In the genomic region with DNA sequence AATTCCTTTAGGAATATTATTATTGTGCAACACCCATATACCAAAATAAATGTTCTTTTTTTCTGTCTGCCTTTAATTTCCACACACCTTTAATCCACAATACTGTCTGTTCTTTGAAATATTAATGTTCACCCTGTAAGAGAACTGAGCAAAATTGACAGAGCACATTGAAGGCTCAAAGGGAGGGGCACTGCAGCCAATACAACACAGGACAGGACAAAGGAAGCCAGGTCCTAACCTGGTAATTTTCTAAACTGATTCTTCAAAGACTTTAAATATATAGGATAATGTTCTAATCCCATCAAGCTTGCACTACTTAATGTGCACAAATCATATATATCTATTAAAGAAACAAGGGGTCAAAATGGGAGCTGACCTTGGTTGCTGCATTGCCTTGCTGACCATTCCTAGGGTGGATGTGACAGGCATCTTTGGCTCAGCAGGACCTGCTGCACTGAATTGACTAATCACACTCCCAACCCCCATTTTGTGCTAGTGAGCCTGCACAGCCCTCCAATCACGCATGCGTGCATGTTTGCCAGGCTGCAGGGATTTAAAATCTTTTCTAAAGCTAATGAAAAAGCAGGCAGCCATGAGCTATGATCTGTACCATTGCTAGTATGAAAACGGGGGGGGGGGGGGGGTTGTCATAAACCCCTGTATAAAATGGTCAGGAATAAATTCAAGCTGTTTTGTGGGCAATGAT, we compare ENCODE assay signal across 13 mouse cellular contexts. TPM values are rescaled to one million over a fixed set of nuclear protein-coding genes. Genes with fewer than 3 reads are reported as not detected.
DNase-seq lines count a peak whose midpoint lies in the region; ATAC-seq lines count a peak whose summit lies in the region.
"Had no signal": no experiment of that assay in that cellular context is flagged by ENCODE, and none has a peak within 500 bp of the region (broad histone marks: within the 10 kb centered on the region; RNA-seq: fewer than 3 reads in every experiment).

No protein-coding gene starts in this region.

- H3K9me3 ChIP-seq in forebrain, embryonic 10.5 days, result peaks cover 4% of the 10 kb centered on the region
- no peaks in the 10 kb centered on the region; the same call in 1 of the 2 replicates for H3K9me3 ChIP-seq in hindbrain, embryonic 15.5 days
- no peaks in the 10 kb centered on the region for H3K9me3 ChIP-seq in neural tube, embryonic 13.5 days
- H3K9me3 ChIP-seq: heart, embryonic 15.5 days; liver, embryonic 13.5 days had no signal

- H3K9ac ChIP-seq in hindbrain, embryonic 15.5 days, result no peak overlapping the region
- no peak overlapping the region for H3K9ac ChIP-seq in neural tube, embryonic 13.5 days
- H3K9ac ChIP-seq: heart, embryonic 15.5 days; liver, embryonic 13.5 days had no signal

- H3K4me3 ChIP-seq in forebrain, embryonic 10.5 days, result no peak overlapping the region
- 0 out of 2 replicates have a peak overlapping the region, but pooled peaks have one; percentile 15 for H3K4me3 ChIP-seq in hindbrain, embryonic 15.5 days
- no peak overlapping the region for H3K4me3 ChIP-seq in neural tube, embryonic 13.5 days
- H3K4me3 ChIP-seq: heart, embryonic 15.5 days; liver, embryonic 13.5 days had no signal

- H3K4me2 ChIP-seq in hindbrain, embryonic 15.5 days, result peak overlapping the region; percentile 35
- 0 out of 2 replicates have a peak overlapping the region, but pooled peaks have one; percentile 12 for H3K4me2 ChIP-seq in neural tube, embryonic 13.5 days
- H3K4me2 ChIP-seq: heart, embryonic 15.5 days; liver, embryonic 13.5 days had no signal

- 48% methylated on average over 3 of the region's 3 CpGs for WGBS in forebrain, embryonic 10.5 days
- WGBS in hindbrain, embryonic 15.5 days, result 49% methylated on average over 3 of the region's 3 CpGs
- 60% methylated on average over 3 of the region's 3 CpGs for WGBS in neural tube, embryonic 13.5 days

- DNase-seq in embryo, embryonic 10.5 days (ENCODE audit: low spot score), result peak; percentile 5
- no peak for DNase-seq in embryo, embryonic 9.5 days (ENCODE audit: extremely low spot score)
- peak; percentile 18 for DNase-seq in forebrain, embryonic 10.5 days (ENCODE audit: extremely low spot score, low spot score)
- DNase-seq in urinary bladder, postnatal 25 days (ENCODE audit: low spot score), result no peak
- no peak for DNase-seq in kidney, adult 8-10 months
- DNase-seq in gastrocnemius, postnatal 25 days, result no peak
- DNase-seq: adrenal gland, postnatal 25 days; kidney, adult 2 months; liver, embryonic 13.5 days had no signal

- H3K27ac ChIP-seq in forebrain, embryonic 10.5 days, result no peak overlapping the region
- peak overlapping the region; percentile 75 for H3K27ac ChIP-seq in hindbrain, embryonic 15.5 days (replicated peaks)
- H3K27ac ChIP-seq in neural tube, embryonic 13.5 days (replicated peaks), result 0 out of 2 replicates have a peak overlapping the region, but pooled peaks have one; percentile 28
- H3K27ac ChIP-seq: heart, embryonic 15.5 days; liver, embryonic 13.5 days had no signal

- no peaks in the 10 kb centered on the region for H3K27me3 ChIP-seq in forebrain, embryonic 10.5 days (ENCODE audit: poor library complexity, severe bottlenecking)
- H3K27me3 ChIP-seq in hindbrain, embryonic 15.5 days, result no peaks in the 10 kb centered on the region
- no peaks in the 10 kb centered on the region for H3K27me3 ChIP-seq in neural tube, embryonic 13.5 days
- H3K27me3 ChIP-seq: heart, embryonic 15.5 days; liver, embryonic 13.5 days; Patski had no signal

- ATAC-seq in hindbrain, embryonic 15.5 days (ENCODE audit: low FRiP score, low read depth), result peak; percentile 92
- ATAC-seq in neural tube, embryonic 13.5 days (ENCODE audit: low read depth), result peak; percentile 65; the same call in 1 of the 2 replicates
- ATAC-seq: Patski had no signal

- H3K36me3 ChIP-seq in forebrain, embryonic 10.5 days (replicated peaks), result no peaks in the 10 kb centered on the region
- no peaks in the 10 kb centered on the region for H3K36me3 ChIP-seq in hindbrain, embryonic 15.5 days
- H3K36me3 ChIP-seq in neural tube, embryonic 13.5 days, result no peaks in the 10 kb centered on the region
- H3K36me3 ChIP-seq: heart, embryonic 15.5 days; liver, embryonic 13.5 days had no signal

- no peaks in the 10 kb centered on the region for H3K4me1 ChIP-seq in forebrain, embryonic 10.5 days
- no peaks in the 10 kb centered on the region for H3K4me1 ChIP-seq in hindbrain, embryonic 15.5 days (replicated peaks)
- no peaks in the 10 kb centered on the region for H3K4me1 ChIP-seq in neural tube, embryonic 13.5 days (replicated peaks)
- H3K4me1 ChIP-seq: heart, embryonic 15.5 days; liver, embryonic 13.5 days had no signal

RNA-seq across cellular contexts. Expression of gene Snrpn, which starts 42.7 kb away (rescaled TPM):
- polyA plus RNA-seq in forebrain, embryonic 10.5 days (2016; fragmentation: Nextera tagmentation; extraction: Ambion mirVana), result 123 and 126 TPM in 2 replicates
- polyA plus RNA-seq in hindbrain, embryonic 15.5 days (2015; fragmentation: Nextera tagmentation; extraction: Ambion mirVana), result 940 and 944 TPM in 2 replicates
- 600 and 688 TPM in 2 replicates for polyA plus RNA-seq in neural tube, embryonic 13.5 days (2015; fragmentation: Nextera tagmentation; extraction: Ambion mirVana)
- 10 to 100 TPM; 44.1 to 50.6 TPM for total RNA-seq in gastrocnemius, postnatal 25 days (2021)

Comparison
In these comparisons a context has a peak if more than half of its experiments do, and no peak if none do; other contexts are left out.
1. DNase-seq: peak in embryo, embryonic 10.5 days (single experiment) and forebrain, embryonic 10.5 days (single experiment); none in embryo, embryonic 9.5 days (single experiment), urinary bladder, postnatal 25 days (single experiment), kidney, adult 8-10 months (0 of 2) and gastrocnemius, postnatal 25 days (single experiment).